Mouse (Mus musculus): Measurements from ENCODE around the gene Amdhd2. TPM values are rescaled to one million over a fixed set of nuclear protein-coding genes. Genes with fewer than 3 reads are reported as not detected.

The Amdhd2 gene
- polyA plus RNA-seq, 1 experiment from 2014 or later, result 33.3 TPM

GRCm38 (mm10) chr17:24204846-24205245 is 41.3 kb upstream of the Amdhd2 start:
- H3K4me3 ChIP-seq (ENCODE audit: low read depth, low read length), result peak overlapping the region; percentile 71
- 0 out of 2 replicates have a peak overlapping the region, but pooled peaks have one; percentile 31 for H3K27ac ChIP-seq (ENCODE audit: low read depth)
- peak overlapping the region; percentile 72 for H3K9ac ChIP-seq
- no peaks in the 10 kb centered on the region for H3K9me3 ChIP-seq (ENCODE audit: low read depth, low read length)
- H3K4me2 ChIP-seq, result peak overlapping the region; percentile 96
- H3K4me1 ChIP-seq (ENCODE audit: insufficient read depth), result peaks cover 40% of the 10 kb centered on the region
- TF ChIP-seq CTCF (IDR thresholded peaks at IDR 0.05; ENCODE audit: low read depth), result no peak
- peaks cover 20% of the 10 kb centered on the region for H3K27me3 ChIP-seq (ENCODE audit: insufficient read depth, low read length)
- no peaks in the 10 kb centered on the region for H3K36me3 ChIP-seq (ENCODE audit: insufficient read depth)
- DNase-seq (peak; percentile 10), ATAC-seq (ENCODE audit: insufficient read depth) (no peak)
- 6% methylated on average over 7 of the region's 7 CpGs for WGBS

- H3K4me3 ChIP-seq (ENCODE audit: low read depth, low read length), result peak overlapping the region; percentile 71
- no peak overlapping the region for H3K9ac ChIP-seq
- H3K36me3 ChIP-seq (ENCODE audit: insufficient read depth), result no peaks in the 10 kb centered on the region
- H3K9me3 ChIP-seq (ENCODE audit: low read depth, low read length), result no peaks in the 10 kb centered on the region
- ATAC-seq (ENCODE audit: insufficient read depth), result no peak
- peaks cover 18% of the 10 kb centered on the region for H3K27me3 ChIP-seq (ENCODE audit: insufficient read depth, low read length)
- H3K4me1 ChIP-seq (ENCODE audit: insufficient read depth), result peaks cover 35% of the 10 kb centered on the region
- WGBS, result 56% methylated on average over 3 of the region's 3 CpGs
- peak overlapping the region; percentile 96 for H3K4me2 ChIP-seq
- no peak for DNase-seq
- peak overlapping the region; percentile 40; the same call in 1 of the 2 replicates for H3K27ac ChIP-seq (ENCODE audit: low read depth)
- no peak for TF ChIP-seq CTCF (IDR thresholded peaks at IDR 0.05; ENCODE audit: low read depth)
These were observed 40.3 kb upstream of the Amdhd2 start for GRCm38 (mm10) chr17:24203611-24204534.

DNA sequence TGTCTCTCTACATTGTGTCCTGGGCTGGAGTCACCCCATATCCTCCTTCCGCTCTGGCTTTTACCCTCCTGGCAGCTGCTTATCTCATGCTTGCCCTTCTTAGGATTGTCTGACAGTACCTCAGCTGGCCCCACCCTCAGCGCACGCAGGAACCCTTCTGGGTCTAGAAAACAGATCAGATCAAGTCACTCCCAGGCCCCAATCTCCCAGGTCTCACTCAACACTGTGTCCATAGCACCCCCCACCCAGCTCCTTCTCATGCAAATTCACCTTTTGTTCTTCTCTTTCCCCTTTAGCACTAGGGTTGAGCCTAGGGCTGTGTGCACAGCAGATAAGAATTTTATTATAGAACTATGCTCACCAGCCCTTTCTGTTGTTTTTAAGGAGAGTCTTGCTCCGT is 39.5 kb upstream of the Amdhd2 start:
- H3K27ac ChIP-seq (ENCODE audit: low read depth), result peak overlapping the region; percentile 40; the same call in 1 of the 2 replicates
- H3K27me3 ChIP-seq (ENCODE audit: insufficient read depth, low read length), result peaks cover 12% of the 10 kb centered on the region
- peaks cover 27% of the 10 kb centered on the region for H3K4me1 ChIP-seq (ENCODE audit: insufficient read depth)
- H3K9ac ChIP-seq, result no peak overlapping the region
- H3K4me3 ChIP-seq (ENCODE audit: low read depth, low read length), result no peak overlapping the region; the same call in 1 of the 2 replicates
- ATAC-seq (ENCODE audit: insufficient read depth), result no peak
- H3K4me2 ChIP-seq, result no peak overlapping the region
- WGBS, result 47% methylated on average over 4 of the region's 4 CpGs
- TF ChIP-seq CTCF (IDR thresholded peaks at IDR 0.05; ENCODE audit: low read depth), result no peak
- no peaks in the 10 kb centered on the region for H3K36me3 ChIP-seq (ENCODE audit: insufficient read depth)
- H3K9me3 ChIP-seq (ENCODE audit: low read depth, low read length), result no peaks in the 10 kb centered on the region
- DNase-seq, result no peak

DNA sequence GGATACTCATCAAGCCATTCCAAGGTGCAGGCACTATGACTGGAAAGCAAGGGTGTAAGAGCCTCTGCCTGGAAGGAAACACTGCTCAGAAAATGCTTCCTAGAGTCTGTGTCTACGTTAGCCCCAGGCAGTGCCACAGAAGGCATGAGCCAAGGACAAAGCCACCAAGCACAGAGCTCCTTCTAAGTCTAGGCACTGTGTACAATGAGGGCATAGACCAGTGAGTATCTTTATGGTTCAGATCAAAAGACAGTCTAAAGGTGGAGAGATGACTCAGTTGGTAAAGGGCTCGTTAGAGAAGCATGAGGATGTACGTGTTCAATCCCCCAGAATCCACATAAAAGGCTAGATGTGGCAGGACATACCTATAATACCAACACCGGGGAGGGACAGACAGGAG is 37.5 kb upstream of the Amdhd2 start:
- Histone ChIP-seq H3K27me3 (ENCODE audit: insufficient read depth, low read length) (no peaks in the 10 kb centered on the region), H3K36me3 (ENCODE audit: insufficient read depth) (no peaks in the 10 kb centered on the region), H3K9me3 (ENCODE audit: low read depth, low read length) (no peaks in the 10 kb centered on the region), H3K27ac (ENCODE audit: low read depth) (no peak overlapping the region), H3K4me3 (ENCODE audit: low read depth, low read length) (no peak overlapping the region), H3K9ac (no peak overlapping the region), H3K4me1 (ENCODE audit: insufficient read depth) (peaks cover 11% of the 10 kb centered on the region), H3K4me2 (no peak overlapping the region)
- WGBS, result 72% methylated on average over 4 of the region's 4 CpGs
- TF ChIP-seq CTCF (IDR thresholded peaks at IDR 0.05; ENCODE audit: low read depth), result no peak
- no peak for DNase-seq
- ATAC-seq (ENCODE audit: insufficient read depth), result no peak

DNA sequence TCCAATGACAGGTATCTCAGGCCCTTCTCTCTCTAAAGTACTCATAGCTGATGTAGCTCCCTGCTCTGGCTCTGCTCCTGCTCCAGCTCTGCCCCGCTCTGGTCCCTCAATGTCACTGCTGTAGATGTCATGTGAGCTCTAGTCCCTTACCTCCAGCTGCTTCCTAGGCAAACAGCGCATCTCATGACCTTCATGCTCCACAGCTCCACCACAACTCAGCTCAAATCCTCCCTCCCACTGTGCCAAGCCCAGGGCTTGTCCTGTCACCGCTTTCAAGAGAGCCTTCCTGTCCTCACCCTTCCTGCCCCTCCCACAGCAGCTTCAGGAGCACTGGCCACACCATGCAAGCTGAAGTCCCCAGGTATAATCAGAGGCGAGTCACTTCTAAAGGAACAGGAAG is 36.2 kb upstream of the Amdhd2 start:
- DNase-seq (no peak), ATAC-seq (ENCODE audit: insufficient read depth) (no peak)
- H3K27me3 ChIP-seq (ENCODE audit: insufficient read depth, low read length), result no peaks in the 10 kb centered on the region
- H3K4me3 ChIP-seq (ENCODE audit: low read depth, low read length), result no peak overlapping the region
- no peak overlapping the region for H3K4me2 ChIP-seq
- TF ChIP-seq CTCF (IDR thresholded peaks at IDR 0.05; ENCODE audit: low read depth), result no peak
- H3K27ac ChIP-seq (ENCODE audit: low read depth), result no peak overlapping the region
- H3K9ac ChIP-seq, result no peak overlapping the region
- H3K36me3 ChIP-seq (ENCODE audit: insufficient read depth), result no peaks in the 10 kb centered on the region
- no peaks in the 10 kb centered on the region for H3K9me3 ChIP-seq (ENCODE audit: low read depth, low read length)
- WGBS, result 56% methylated on average over 4 of the region's 4 CpGs
- H3K4me1 ChIP-seq (ENCODE audit: insufficient read depth), result peaks cover 7% of the 10 kb centered on the region

DNA sequence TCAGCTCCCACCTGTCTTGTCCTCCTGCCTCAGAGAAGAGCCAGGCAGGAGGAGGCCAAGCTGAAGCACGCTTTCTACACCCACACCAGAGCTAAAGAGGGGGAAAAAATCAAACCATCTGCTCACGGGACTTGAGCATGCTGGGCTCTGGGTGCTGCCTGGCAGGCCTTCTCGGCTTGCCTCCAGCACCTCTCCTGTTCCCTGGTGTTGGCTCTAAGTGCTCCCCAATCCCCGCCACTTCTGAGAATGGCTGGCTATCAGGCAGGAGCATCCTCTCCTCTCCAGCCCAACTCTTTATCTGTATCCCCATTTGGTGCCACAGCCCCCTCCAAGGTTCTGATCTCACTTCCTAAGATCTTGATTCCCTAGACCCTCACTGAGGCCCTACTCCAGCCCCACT is 35.7 kb upstream of the Amdhd2 start:
- no peaks in the 10 kb centered on the region for H3K36me3 ChIP-seq (ENCODE audit: insufficient read depth)
- WGBS, result 91% methylated on average over 4 of the region's 4 CpGs
- H3K9ac ChIP-seq, result no peak overlapping the region
- H3K9me3 ChIP-seq (ENCODE audit: low read depth, low read length), result no peaks in the 10 kb centered on the region
- H3K27ac ChIP-seq (ENCODE audit: low read depth), result no peak overlapping the region
- no peak for ATAC-seq (ENCODE audit: insufficient read depth)
- no peaks in the 10 kb centered on the region for H3K27me3 ChIP-seq (ENCODE audit: insufficient read depth, low read length)
- no peak overlapping the region for H3K4me3 ChIP-seq (ENCODE audit: low read depth, low read length)
- H3K4me2 ChIP-seq, result no peak overlapping the region
- DNase-seq, result no peak
- no peak for TF ChIP-seq CTCF (IDR thresholded peaks at IDR 0.05; ENCODE audit: low read depth)
- H3K4me1 ChIP-seq (ENCODE audit: insufficient read depth), result peaks cover 2% of the 10 kb centered on the region

GRCm38 (mm10) chr17:24197032-24197824 is 33.7 kb upstream of the Amdhd2 start:
- no peak for DNase-seq
- no peak for TF ChIP-seq CTCF (IDR thresholded peaks at IDR 0.05; ENCODE audit: low read depth)
- Histone ChIP-seq H3K9me3 (ENCODE audit: low read depth, low read length) (no peaks in the 10 kb centered on the region), H3K36me3 (ENCODE audit: insufficient read depth) (no peaks in the 10 kb centered on the region), H3K4me1 (ENCODE audit: insufficient read depth) (no peaks in the 10 kb centered on the region), H3K27ac (ENCODE audit: low read depth) (no peak overlapping the region), H3K27me3 (ENCODE audit: insufficient read depth, low read length) (no peaks in the 10 kb centered on the region), H3K4me2 (no peak overlapping the region), H3K9ac (no peak overlapping the region), H3K4me3 (ENCODE audit: low read depth, low read length) (no peak overlapping the region)
- no peak for ATAC-seq (ENCODE audit: insufficient read depth)
- WGBS, result 49% methylated on average over 15 of the region's 15 CpGs

Measured in lung, embryonic 14.5 days (tissue).